Mouse (Mus musculus) induced T-regulatory cell, adult 2 months (primary cell): Measurements from ENCODE around the gene 1810049J17Rik.

Source experiments
- DNase-seq: peaks from one replicate; pipeline ENCODE4 v3.0.0-alpha.2; 2012; ENCODE audit warnings: low read depth

1810049J17Rik gene

DNA sequence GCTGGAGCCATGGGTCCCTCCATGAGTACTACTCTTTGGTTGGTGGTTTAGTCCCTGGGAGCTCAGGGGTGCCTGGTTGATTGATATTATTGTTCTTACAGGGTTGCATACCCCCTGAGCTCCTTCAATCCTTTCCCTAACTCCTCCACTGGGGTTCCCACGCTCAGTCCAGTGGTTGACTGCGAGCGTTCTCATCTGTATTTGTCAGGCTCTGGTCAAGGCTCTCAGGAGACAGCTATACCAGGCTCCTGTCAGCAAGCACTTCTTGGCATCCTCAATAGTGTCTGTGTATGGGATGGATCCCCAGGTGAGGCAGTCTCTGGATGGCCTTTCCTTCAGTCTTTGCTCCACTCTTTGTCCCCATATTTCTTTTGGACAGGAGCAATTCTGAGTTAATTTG lies 25.2 kb upstream of the 1810049J17Rik start:
- DNase-seq = no peak

DNA sequence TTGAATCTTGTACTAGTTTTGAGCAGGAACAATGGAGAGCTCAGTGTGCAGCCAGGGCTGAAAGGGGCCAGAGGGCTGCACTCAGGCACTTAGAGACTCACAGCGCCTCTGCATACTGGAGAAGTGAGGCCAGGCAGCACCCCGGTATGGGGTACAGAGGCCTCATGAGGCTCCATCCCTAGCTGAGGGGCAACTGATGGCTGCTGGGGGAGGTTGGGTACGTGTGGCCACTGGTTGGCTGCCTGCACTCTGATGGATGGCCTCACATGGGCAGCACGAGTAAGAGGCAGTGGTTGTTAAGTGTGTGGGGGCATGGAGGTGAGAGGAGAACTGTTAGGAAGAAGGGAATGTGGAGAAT lies 19.7 kb upstream of the 1810049J17Rik start:
- DNase-seq = no peak

DNA sequence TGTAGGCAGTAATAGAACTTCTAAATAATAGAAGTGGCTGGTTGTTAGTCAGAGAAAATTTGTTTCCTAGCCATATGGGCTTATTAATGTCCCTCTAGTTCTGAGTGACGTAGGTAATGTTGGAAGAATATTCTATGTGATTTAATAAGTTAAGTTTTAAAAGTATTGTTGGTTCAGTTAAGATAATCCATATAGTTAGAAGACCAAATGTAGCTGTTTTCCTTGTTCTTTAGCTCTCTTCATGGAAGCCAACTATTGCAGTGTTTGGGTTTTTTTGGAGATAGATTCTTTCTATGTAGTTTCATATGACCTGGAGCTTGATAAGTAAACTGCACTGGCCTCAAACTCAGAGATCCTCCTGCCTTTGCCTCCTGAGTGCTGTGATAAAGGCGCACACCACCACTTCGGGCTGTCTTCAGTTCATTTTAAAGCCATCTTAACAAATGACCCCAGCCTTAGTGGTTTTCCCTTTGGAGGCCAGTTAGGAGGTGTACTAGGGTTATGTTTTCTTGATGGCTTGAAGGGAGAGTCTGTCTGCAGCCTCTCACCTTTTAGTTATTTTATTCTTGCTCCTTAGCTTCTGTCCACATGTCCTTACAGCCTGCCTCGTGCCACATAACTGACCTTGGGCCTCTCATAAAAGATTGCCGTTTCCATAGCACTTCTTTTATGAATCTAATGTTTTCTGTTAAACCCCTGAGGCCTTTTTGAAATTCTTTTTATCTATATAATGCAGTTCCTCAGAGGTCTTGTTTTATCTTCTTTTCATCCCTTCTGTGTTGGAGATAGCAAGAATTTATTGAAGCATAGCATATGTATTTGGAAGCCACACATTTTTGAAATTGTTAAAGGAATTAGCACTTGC lies 19.1 kb upstream of the 1810049J17Rik start:
- no peak for DNase-seq

DNA sequence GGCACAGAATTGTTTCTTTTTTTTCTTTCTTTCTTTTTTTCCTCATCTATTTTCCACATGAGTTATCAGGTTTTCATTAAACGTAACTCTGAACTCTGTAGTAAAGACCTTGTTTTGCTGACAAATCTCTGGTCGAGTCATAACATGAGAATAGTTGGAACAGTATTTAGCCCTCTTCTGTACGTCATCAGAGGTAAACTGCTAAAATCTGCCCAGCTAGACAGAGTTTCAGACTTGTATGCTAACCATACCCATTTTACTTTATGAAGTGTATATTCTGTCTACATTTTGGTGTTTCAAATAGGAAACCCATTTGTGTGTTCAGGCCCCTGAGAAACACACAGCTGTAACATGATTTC lies 16.1 kb upstream of the 1810049J17Rik start:
- peak; percentile 39 for DNase-seq

DNA sequence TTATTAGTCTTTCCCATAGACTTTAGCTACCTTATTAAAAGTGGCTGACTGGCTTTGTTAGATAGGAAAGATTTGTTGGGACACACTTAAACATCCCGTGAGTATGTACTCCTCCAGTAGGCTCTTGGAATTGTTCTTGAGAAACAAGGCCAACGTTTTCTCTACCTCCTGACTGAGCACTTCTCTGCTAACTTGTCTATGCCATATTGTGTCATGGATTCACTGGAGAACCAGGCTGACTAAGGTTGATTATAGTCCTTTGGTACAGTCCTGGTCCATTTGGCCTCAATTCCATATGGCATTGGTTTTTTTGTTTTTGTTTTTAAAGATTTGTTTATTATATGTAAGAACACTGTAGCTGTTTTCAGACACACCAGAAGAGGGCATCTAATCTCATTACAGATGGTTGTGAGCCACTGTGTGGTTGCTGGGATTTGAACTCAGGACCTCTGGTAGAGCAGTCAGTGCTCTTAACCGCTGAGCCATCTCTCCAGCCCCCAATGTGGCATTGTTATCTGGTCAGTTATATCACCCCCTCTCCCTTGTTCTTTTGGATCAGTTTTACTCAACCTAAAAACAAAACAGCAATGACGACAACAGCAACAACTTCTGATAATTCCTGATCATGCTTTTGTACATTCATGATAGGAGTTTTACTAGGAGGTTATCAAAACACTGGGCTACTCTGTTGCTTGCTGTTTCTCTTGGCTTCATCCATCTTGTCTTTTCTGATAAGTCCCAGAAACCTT lies 15.5 kb upstream of the 1810049J17Rik start:
- no peak for DNase-seq

DNA sequence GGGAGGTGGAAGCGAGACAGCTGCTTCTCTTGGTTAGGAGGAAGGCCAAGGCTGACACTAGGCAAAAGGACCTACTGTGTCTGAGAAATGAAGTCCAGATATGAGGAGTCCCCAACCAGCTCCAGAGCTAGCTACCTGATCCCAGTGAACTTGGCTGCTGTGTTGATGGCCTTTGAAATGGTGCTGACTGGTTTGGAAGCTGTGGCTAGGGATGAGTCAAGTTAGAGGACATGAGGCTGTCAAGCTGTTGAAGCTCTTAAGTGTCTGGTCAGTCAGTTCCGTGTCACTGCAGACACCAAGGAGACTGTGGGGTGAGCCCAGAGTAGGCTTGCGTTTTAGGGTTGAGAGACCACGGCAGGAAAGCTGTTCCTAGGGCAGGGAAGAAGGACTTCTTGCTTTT lies 12.7 kb upstream of the 1810049J17Rik start:
- no peak for DNase-seq

DNA sequence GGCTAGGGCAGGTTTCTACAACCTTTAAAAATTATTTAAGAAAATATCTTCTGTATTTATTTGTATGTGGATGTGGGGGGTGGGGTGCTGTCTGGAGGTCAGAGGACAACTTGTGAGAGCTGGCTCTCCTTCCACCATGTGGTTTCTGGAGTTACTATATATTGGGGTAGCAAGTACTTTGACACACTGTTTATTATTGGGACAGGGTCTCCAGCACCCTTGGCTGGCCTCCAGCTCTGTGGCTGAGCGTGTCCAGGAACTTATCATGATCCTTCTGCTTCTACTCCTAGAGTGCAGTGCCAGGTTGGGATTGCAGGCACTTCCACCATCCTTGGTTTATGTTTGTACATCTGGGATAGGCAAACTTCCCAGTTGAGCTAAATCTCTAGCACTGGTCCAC lies 9.6 kb upstream of the 1810049J17Rik start:
- no peak for DNase-seq

DNA sequence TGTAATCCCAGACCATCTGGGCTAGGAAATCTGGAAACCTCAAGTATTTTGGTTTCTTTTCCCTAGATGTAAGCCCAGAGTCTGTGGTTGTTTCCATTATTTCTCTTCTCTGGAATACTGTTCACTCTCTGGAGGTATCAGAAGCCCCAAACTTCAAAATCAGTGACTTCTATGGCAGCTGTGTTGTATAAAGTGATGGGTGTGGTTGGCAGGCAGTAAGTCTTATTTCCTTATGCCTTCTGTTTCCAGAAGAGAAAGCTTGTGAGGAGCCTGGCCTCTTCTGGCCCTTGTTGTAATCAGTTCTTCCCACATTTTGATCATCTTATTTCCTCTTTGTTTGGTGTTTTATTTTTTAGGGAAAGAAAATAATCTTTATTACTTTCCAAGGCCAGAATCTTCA lies 9.2 kb upstream of the 1810049J17Rik start:
- DNase-seq = no peak

DNA sequence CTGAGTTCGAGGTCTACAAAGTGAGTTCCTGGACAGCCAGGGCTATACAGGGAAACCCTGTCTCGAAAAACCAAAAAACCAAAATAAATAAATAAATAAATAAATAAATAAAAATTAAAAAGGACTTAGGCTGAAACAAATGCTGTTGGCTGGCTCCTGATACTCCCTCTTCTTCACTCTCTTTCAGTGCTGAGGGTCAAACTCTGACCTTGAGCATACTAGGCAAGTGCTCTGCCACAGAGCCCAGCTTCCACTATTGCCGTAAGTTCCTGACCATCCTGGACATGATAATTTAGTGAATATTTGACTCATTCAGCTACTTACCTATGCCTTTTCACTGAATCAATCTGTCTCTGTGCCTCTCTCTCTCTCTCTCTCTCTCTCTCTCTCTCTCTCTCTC lies 8.7 kb upstream of the 1810049J17Rik start:
- no peak for DNase-seq

DNA sequence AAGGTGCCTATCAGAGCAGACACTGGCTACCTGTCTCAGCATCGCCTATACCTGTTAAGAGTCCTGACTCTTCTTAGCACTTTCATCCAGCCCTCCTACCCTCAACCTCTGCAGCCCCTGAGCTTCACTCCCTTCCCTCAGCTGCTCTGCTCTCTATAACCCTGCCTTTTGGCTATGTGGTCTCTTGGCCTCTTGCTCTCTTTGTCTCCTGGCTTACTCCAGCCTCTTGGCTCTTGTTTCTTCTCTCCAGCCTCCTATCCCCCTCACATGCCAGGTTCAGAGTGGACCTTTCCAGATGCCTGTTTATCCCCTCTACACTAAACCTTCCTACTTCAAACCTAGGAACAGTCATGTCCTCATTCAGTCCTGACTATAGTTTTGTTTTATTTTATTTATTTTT lies 2.6 kb upstream of the 1810049J17Rik start:
- no peak for DNase-seq

DNA sequence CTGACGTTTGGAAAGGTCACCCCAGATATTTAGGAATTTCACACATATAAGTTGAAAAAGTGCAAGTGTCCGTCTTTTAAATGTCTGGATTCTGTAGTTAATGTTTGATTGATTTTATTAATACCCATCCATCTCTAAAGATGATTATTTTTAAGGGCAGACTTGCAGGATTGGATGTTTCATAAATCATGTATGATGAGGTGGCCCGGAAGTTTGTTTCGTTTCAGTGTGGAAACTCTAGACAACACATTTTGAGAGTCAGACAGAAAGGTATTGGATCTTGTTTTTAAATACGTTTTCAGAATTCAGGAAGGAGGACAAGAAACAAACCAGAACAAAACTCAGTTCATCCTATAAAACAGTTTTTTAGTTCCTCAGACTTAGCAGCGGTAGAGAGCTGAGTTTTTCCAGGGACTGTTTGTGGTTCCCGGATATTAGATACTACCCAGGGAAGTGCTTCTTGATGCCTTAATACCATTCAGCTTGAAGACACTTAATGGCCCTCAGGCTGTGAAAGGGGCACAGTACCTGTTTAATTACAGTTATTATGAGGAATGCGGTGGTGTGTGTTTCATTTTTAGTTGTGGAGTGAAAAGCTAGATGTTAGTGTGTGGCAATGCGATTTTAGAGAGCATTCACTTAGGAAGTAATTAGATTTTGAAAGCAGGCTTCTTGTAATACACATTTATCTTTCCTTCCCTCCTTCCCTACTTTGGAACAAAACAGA lies 1.1 kb upstream of the 1810049J17Rik start:
- DNase-seq = peak; percentile 78

DNA sequence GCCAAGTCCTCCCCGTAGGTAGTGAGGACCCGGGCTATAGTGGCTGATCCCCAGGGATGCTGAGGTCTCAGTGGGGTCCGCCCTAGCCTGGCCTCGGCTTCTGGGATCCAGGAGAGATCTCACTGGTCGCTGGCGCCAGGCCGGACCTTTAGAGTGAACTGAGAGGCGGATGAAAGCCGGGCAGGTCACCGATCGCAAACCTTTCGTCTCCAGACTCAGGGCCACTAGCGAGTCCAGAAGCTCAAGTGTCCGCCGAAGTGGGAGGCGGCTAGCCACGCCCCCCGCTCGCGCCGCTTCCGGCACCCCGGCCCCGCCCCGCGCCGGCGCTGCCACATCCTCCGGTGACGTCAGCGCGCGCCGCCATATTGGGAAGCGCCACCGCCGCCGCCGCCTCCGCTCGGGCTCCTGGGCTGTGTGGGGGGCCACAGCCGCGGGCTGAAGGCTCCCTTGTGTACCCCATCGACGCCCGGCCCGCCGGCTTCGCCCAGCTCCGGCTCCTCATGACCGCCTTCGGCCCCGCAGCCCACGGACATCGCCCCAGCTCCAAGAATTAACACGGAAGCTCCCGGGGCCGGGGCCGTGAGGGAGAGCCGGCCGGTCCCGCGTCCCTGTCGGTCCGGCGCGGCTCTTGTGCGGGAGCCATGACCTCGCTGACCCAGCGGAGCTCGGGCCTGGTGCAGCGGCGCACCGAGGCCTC lies 460 bp downstream of the 1810049J17Rik start, which contains the start of gene Golph3:
TSS of gene Golph3 (plus strand) at position 360 of the 697 bp plus-strand sequence.
- DNase-seq = peak; percentile 95

DNA sequence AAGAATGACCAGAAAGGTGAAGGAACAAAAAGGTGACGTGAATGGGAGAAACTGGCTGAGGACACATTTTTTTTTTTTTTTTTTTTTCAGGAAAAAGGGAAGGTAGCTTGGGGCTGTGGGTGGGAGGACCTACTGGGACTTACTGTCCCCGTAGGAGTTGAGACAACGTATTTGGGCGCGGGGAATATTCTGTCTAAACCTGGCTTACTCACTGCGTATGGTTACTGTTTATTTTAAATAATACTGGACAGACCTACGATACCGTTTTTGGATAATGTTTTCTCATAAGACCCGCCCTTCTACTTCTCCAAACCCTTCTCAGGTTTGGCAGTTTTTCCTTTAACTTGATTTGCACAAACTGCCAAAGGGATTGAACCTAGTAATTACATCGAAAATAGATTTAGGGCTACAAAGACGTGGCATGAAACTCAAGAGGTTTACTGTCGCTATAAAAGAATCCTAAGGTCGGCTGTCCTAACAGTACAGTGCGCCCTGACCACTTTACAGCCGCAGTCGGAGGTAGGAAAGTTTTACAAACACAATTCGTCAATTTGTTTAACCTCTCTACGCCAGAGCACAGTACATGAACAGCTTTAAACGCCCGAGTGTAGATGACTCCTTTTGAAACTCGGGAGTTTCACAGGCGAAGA lies 1.1 kb downstream of the 1810049J17Rik start:
- DNase-seq = no peak

DNA sequence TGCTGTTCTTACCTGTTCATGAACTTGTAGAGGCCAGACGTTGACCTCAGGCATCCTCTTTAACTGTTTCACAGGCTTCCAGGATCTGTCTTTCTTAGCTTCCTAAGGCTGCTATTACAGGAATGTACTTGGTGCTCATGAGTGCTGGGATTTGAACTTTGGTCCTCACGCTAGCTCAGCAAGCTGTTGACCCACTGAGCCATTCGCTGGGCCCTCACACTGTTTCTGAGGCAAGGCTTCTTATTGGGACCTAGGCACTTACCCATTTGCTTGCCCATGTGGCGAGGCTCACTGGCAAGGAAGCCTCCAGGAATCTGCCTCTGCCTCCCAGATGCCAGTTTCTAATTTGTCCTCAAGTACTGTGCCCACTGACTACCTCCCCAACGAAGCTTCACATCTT lies 1.8 kb downstream of the 1810049J17Rik start:
- DNase-seq = peak; percentile 32

DNA sequence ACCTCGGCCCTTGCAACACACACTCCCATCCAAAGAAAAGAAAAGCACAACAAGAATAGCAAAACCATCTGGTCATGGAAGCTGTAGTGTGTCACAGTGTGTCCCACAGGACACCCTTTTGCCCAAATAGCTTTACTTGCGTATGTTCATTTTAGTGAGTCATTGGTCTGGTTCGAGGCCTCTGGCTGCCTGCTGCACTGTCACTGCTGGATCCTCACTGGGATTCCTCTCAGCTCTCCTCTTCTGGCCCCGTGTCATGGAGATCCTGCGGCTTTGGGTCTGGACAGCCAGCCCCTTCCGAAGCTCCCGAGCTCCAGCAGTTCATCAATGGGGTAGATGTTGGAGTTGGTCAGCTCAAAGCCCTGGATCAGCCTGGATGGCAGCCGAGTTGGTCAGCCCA lies 3.2 kb downstream of the 1810049J17Rik start:
- no peak for DNase-seq

DNA sequence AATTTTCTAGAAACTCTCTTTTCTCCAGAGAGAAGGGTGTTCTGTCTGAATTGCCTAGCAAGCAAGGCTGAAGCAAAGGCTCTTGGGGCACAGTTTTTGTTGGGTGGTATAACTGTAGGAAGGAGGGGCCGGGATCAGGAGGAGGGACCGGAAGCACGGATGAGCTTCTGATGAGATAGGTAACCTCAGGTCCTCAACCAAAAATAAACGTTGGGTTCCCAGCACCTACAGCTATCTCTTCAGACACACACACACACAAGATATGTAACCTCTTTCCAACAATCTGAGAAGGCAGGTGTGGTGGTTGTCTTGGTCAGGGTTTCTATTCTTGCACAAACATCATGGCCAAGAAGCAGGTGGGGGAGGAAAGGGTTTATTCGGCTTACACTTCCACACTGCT lies 4.4 kb downstream of the 1810049J17Rik start:
- DNase-seq = no peak

DNA sequence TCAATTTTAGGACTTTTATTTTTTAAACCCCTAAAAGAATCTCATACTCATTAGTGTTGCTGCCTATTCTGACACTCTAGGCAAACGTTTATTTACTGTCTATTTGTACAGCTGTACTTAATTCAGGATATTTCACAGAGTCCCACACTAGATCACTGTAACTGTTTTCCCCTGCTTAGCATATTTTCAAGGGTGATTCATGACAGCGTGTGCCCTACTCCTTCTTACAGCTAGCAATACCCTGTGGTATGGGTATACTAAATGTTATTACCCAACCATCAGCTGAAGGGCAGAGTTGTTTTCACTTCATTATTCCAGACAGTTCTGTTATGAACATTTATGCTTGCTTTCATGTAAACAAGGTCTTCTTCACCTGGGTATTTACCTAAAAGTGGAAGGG lies 5.7 kb downstream of the 1810049J17Rik start:
- DNase-seq = no peak

DNA sequence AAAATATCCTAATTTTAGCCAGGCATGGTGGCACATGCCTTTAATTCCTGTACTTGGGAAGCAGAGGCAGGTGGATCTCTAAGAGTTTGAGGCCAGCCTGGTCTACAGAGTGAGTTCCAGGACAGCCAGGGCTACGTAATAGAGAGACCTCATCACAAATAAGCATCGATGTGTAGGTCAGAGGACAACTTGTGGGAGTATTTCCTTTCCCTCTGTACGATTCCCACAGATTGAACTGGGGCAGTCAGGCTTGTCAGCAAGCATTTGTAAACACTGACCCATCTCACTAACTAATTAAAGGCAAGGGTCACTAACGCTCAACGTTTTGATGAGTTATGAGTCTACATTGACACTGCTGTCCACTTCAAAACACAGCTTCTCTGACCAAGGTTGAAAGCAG lies 7.1 kb downstream of the 1810049J17Rik start:
- no peak for DNase-seq

DNA sequence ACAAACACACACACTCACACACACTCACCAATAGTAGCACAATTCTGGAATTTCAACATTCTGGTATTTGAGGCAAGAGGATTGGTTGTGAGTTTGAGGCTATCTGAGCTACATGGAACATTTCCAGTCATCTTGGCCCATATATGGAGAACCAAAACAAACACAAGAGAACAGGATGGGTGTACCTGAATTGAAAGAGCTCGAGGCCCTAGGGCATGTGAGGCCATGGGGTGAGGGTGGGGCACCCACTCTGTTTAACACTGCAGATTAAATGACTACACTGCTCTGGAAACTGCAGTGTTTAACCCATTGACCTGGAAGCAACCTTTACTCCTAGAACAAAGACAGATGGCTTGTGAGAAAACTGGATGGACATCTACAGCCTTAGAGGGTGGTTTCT lies 8.4 kb downstream of the 1810049J17Rik start:
- DNase-seq = peak; percentile 51

DNA sequence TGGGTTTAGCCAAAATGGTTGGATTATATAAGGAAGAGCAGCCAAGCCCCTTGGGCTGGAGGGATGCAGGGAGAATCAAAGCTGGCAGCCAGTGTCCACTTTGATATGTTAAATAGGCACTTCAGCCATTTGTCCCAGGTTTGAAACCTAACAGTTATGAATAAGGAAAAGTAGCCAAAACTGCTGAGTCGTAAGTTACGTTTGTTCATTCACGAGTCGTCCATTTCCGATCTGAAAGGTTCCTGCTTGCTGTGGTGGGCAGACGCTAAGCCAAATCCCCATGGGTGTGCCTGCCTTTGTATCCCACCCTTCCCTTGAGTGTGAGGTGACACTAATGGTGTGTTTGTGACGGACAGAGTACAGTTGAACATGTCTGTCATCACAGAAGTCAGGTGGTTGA lies 10.2 kb downstream of the 1810049J17Rik start:
- DNase-seq = no peak

DNA sequence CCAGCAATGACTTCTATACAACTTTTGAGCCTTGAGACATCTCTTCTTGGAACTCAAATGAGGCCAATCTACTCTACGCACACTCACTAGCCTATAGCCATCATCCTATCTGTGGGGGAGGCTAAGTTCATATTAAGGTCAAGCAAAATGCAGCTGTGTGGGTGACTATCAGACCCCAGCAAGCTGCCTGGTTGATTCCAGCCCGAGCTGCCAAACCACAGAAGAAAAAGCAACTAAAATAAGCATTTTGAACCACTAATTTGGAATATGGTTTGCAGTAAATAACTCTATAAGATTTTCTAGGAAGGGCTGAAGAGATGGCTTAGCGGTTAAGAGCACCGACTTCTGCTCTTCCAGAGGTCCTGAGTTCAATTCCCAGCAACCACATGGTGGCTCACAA lies 11.0 kb downstream of the 1810049J17Rik start:
- DNase-seq = no peak

DNA sequence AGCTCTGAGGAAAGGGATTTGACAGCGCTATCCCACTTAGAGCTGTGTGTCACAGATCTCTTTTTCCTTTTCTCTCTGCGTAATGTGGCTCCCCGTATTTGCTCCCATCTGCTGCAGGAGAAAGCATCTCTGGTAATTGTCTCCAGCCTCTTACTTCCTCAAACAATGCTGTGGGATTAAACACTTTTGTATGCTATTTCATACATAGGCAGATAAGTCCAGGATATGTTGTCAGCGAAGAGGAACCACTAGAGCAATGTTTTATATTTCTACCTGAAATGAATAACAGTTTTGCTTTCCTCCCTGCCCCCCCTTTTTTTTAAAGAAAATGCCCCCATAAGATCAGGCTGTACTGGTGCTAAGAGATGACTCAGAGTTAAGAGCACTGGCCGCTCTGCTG lies 13.2 kb downstream of the 1810049J17Rik start:
- no peak for DNase-seq
